Comparison of ENCODE assay signal across 27 mouse cellular contexts in the genomic region with DNA sequence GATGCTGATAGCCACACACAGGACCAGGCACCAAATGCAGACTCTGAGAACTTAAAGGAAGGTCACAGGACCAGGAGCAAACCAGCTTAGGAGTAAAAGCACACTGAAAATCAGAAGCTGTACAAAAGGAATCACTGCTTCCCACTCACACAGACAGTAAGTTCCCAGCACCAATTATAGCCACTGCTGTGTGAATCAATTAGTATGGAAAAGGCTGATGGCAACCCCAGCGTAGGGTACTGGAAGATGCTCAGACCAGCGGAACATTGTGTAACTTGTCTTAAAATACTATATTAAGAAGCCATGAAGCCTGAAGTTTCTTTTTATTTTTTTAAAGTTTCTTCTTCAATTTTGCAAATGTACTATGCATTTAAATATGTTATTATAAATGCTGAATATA.
DNase-seq lines count a peak whose midpoint lies in the region; TF ChIP-seq lines count a peak whose summit lies in the region.
"Had no signal": no experiment of that assay in that cellular context is flagged by ENCODE, and none has a peak within 500 bp of the region (broad histone marks: within the 10 kb centered on the region; RNA-seq: fewer than 3 reads in every experiment).

No protein-coding gene starts in this region.

- H3K27ac ChIP-seq in left cerebral cortex, adult 2 months: no peak overlapping the region
- H3K27ac ChIP-seq: embryonic facial prominence, embryonic 12.5 days; embryonic facial prominence, embryonic 15.5 days; gastrocnemius, adult 2 months; heart, embryonic 15.5 days; hindbrain, embryonic 10.5 days; hindbrain, embryonic 13.5 days; intestine, embryonic 15.5 days had no signal

- peak; percentile 1 for DNase-seq in embryo, embryonic 10 days (ENCODE audit: low spot score)
- no peak for DNase-seq in embryo, embryonic 9.5 days (ENCODE audit: extremely low spot score)
- DNase-seq in frontal cortex, postnatal 36 days (ENCODE audit: low spot score in 2 of 2): peak; percentile 2 to 20
- no peak for DNase-seq in frontal cortex, postnatal 10 days (ENCODE audit: low spot score in 2 of 2)
- DNase-seq in left cerebral cortex, postnatal 14 days (ENCODE audit: low spot score in 2 of 2): peak; percentile 16 to 47
- DNase-seq in left cerebral cortex, adult 2 months (ENCODE audit: extremely low spot score in 1 of 2, low spot score in 2 of 2): no peak
- peak; percentile 49 for DNase-seq in telencephalon, adult 2 months (ENCODE audit: low read depth, low spot score)
- DNase-seq in gastrocnemius, postnatal 14 days: no peak
- DNase-seq: adrenal gland, adult 8-10 months; adrenal gland, postnatal 36 days; cerebellum, adult 11 months; cerebellum, adult 2 months; cerebellum, adult 9-11 months; cerebellum, postnatal 25 days; forebrain, postnatal 0 days; gastrocnemius, adult 2 months; gastrocnemius, postnatal 25 days; heart, adult 18-20 months; heart, postnatal 10 days; heart, postnatal 36 days had no signal

- H3K4me3 ChIP-seq in left cerebral cortex, adult 2 months: no peak overlapping the region
- H3K4me3 ChIP-seq: embryonic facial prominence, embryonic 12.5 days; embryonic facial prominence, embryonic 15.5 days; gastrocnemius, adult 2 months; heart, embryonic 12.5 days; heart, embryonic 15.5 days; hindbrain, embryonic 10.5 days; hindbrain, embryonic 13.5 days; intestine, embryonic 15.5 days had no signal

- intact Hi-C loops in left cerebral cortex, postnatal 14 days (cut with DNase I): no loop called here
- intact Hi-C loops in left cerebral cortex, adult 2 months (cut with DNase I): no loop called here
- intact Hi-C loops in gastrocnemius, postnatal 14 days (cut with DNase I; ENCODE audit: low total_unique reads): no loop called here

- no peak for TF ChIP-seq CTCF in left cerebral cortex, adult 2 months (IDR thresholded peaks at IDR 0.05)

Comparison
In these comparisons a context has a peak if more than half of its experiments do, and no peak if none do; other contexts are left out.
1. DNase-seq: peak in embryo, embryonic 10 days (single experiment), frontal cortex, postnatal 36 days (2 of 2), left cerebral cortex, postnatal 14 days (2 of 2) and telencephalon, adult 2 months (single experiment); none in embryo, embryonic 9.5 days (single experiment), frontal cortex, postnatal 10 days (0 of 2), left cerebral cortex, adult 2 months (0 of 2) and gastrocnemius, postnatal 14 days (single experiment).